Mouse (Mus musculus): Measurements from ENCODE around the gene Dpyd. TPM values are rescaled to one million over a fixed set of nuclear protein-coding genes. Genes with fewer than 3 reads are reported as not detected.

The Dpyd gene
- 14.9 TPM for polyA plus RNA-seq (2014; fragmentation: Illumina TruSeq; extraction: RNeasy Lipid Tissue Mini Kit (QIAGEN cat#74804); ENCODE audit: low read depth, low replicate concordance)

GRCm38 (mm10) chr3:118561554-118562310, at the start of gene Dpyd:
TSS of gene Dpyd (plus strand) at chr3:118562129.

